Mouse (Mus musculus): Measurements from ENCODE around the gene Rbck1.

Rbck1 gene

DNA sequence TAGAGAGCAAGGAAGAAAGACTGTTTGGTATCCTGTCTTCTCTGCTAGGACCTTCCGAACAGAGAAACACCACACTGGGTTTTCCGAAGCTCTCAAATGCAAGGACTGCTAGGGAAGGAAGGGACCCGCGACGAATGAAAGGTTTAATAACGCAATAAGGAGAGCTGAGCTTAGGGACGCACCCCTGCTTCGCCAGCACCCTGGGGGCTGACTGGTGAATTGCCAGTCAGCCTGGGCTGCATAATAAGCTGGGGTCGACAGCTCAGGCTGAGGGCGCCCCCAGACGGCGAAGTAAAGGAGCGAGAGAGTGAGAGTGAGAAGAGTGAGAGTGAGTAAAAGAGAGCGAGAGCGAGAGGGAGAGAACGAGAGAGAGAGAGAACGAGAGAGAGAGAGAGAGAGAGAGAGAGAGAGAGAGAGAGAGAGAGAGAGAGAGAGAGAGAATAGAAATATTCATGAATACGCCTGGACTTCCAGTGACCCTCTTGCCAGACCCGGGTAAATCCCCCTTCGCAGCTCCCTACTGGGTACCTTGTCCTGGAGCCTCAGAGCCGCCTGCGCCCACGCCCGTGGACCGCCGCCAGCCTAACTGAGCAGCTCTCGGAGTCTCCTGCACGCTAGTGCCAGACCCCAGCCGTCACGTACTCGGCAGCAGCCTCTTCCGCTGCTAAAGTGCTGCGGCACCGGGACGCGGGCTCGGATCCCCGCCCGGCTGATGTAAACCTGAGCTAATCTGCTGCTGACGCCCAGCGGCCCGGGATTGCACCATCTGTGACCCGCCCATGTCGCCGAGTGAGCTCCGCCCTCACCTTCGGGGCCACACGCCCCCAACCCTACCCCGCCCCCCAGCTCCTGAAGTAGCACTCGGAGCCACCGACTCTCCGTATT, 11.1 kb upstream of the Rbck1 start, which contains the start of gene Trib3:
Trib3 (minus strand) TSS at position 704 of the 885 bp plus-strand sequence.
- peak; percentile 74 for DNase-seq

DNA sequence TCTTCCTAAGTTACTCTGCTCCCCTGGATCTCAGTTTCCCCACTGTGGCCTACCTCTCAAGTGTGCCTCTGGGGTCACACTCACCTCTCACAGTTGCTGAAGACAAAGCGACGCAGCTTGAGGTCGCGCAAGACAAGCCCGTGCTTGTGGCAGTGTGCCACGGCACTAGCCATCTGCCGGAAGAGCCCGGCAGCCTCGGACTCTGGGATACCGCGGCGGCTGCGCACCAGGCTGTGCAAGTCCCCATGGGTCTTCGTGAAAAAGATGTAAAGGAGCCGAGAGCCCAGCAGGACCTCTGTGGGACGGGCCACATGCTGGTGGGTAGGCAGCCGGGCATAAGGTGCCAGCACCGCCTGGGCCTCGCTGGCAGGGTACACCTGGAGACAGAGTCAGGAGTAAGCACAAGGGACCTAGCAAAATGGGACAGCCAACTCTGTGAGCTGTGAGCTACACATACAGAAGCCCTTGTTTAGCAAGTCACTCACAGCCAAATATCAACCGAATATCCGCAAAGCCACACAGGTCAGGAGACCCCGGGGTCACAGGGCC, 7.3 kb upstream of the Rbck1 start:
- peak; percentile 48 for DNase-seq

DNA sequence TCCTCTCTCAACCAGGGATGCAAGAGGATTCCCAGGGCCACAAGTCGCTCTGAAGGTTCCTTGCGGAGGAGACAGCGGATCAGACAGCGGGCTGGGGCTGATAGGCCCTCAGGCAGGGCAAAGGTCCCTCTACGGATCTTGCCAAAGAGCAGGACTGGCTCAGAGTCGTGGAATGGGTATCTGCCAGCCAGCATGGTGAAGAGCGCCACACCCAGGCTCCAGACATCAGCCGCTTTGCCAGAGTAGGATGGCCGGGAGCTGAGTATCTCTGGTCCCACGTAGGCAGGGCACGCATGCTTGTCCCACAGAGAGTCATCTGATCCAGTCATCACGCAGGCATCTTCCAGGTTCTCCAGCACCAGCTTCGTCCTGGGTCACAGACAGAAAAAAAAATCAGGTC, 5.9 kb upstream of the Rbck1 start:
- DNase-seq: no peak

DNA sequence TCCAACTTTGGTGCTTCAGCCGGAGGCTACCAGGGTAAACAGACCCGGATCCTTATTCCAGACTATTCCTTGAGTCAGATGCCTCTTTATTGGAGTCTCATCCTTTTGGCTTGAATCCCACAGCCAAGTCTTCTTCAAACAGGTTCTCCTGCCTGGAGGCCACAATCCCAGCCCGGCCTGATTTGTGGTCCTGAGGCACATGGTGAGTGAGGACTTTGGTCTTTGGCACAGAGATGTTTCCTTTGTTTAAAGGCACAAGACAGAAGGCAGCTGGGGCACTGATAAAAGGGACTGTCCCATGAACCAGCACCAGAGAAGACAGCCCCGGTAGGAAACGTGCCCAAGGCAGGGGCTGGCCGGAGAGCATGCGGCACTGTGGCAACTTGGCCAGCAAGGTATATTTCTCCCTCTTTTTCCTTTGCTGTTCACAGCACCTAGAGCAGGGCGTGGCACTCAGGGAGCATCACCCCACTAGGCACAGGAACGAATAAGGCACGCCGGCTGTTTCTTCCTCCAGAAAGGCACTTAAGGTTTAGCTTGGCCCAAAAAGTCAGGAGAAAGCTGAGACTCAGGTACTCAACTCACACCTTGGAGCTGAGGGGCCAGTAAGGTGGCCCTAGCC, 5.2 kb upstream of the Rbck1 start:
- DNase-seq: no peak

DNA sequence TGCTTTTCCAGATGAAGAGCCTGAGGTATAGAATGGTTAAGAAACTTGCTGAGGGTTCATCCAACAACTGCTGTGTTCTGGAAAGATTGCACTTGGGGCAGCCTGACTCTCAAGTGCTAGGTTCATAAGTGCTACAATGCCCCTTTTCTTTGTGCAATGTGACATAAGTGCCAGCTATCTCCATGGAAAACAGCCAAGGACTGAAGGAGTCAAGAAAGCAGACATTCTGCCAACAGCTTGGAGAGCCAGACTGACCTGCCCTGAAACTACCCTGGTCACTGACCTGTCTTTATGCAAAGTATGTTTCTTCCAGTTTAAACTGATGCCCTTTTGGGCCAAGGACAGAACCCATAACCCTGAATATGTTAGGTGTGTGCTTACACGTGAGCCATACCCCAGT, 4.4 kb upstream of the Rbck1 start:
- no peak for DNase-seq

DNA sequence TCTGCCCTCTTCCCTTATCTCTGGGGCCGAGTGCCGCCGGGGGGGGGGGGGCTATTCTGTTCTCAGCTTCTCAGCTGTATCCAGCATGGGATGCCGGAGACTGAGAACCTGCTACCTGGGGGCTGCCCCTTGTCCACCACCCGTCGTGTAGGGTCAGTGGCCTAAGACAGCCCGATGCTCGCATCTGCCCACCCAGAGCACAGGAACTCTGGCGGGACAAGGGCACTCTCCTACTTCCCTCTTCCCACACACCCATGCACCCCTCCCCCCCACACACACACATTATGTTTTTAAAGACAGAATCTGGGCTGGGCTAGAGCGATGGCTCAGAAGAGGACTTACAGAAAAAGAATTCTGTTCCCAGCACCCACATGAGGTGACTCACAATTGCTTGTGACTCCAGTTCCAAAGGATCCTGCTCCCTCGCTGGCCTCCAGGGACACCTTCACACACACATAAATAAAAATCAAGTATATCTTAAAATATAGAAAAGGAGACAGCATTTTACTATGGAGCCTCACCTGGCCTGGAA, 2.9 kb upstream of the Rbck1 start:
- DNase-seq: no peak

DNA sequence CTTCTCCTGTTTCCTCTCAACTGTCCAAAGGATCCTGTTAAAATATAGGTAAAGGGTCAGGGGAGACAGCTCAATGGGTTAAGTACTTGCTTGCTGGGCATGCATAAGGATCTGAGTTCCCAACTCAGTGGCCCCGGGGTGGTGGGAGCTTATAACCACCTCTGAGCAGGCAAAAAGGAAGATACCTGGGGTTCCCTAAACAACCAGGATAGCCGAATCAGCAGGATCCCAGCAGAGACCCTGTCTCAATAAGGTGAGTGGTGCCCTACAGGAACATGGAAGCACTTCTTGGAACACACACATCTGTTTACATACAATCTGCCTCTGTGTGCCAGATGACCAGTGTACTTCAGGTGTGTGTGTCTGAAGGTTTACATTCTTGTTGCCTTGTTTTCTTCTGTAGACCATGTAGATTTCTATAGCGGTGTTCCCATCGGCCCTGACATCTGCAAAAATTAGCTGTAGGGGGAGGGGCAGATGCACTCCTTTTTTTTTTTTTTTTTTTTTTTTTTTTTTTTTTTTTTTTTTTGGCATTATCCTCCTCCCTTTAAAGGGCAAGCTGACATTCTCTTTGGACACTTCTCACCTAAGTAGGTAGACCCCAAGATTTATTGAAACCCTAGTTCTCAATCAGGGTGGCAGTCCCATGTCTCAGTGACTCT, 1.0 kb upstream of the Rbck1 start:
- no peak for DNase-seq

DNA sequence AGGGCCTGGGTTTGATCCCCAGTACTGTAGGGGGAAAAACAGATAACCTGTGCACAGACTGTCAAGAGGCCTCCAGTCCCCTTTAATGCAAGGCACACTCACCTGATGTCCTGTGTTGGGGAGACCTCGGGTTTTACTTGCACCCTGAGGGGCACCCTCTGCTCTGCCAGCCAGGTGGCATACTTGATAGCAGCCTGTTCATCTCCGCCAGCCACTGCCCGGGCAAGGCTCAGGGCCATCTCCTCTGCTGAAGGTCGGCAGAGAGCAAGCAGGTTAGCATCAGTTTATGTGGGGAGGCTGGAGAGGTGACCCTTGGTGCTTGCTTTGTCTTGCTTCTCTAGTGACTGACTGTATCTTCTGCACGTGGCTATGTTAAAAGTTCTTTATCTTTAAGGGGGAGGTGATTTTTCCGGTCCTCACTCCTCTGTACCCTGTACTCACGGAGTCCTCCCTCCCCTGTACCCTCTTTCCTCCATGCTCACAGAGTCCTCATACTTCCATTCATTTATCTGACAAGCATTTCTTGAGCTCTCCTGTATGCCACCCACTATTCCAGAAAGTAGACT, 1.5 kb downstream of the Rbck1 start:
- no peak for DNase-seq

DNA sequence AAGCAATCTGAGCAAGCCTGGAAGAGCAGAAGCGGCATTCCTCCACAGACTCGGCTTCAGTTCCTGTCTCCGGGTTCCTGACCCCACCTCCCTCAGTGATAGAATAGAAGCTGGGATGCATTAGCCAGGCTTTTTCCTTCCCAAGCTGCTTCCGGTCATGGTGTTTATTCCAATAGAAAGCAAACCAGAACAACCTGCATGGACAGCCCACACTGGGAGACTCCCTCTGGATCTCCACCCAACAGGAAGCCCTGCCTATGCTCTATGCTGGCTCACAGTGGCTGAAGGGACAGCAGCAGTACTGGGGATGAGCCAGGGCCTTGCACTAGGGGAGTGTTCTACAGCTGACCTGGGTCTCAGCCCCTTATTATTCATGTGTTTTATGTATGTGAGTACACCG, 4.5 kb downstream of the Rbck1 start:
- DNase-seq: no peak

DNA sequence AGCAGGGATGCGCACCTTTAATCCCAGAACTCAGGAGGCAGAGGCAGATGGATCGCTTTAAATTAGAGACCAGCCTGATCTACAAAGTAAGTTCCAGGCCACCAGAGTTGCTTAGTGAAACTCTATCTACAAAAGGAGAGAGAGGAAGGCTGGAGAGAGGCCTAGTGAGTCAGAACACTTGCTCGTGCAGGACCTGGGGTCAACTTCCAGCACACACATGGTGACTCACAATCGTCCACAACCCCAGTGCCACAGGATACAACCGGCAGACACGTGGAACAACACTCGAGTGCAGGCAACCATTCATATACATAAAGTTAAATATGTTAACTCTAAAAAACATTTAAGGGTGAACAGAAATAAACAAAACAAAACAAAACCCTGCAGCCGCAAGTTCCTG, 5.8 kb downstream of the Rbck1 start:
- no peak for DNase-seq

DNA sequence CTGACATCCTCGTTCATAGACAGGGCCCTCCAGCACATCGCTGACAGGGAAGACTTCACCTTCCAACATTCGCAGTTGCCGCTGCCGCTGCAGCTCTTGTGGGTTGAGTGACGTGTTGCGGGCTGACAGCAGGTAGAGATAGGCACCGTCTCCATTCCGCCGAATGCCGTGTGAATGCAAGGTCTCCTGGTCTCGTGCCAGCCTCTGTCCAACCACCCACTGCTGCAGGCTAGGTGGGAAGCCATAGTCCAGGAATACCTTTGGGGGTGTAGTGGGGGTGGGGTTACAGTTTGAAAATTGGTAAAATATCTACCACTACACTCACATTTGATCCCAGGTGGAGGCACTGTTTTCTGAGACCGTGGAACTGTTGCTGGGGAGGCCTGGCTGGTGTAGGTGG, 6.3 kb downstream of the Rbck1 start:
- no peak for DNase-seq

DNA sequence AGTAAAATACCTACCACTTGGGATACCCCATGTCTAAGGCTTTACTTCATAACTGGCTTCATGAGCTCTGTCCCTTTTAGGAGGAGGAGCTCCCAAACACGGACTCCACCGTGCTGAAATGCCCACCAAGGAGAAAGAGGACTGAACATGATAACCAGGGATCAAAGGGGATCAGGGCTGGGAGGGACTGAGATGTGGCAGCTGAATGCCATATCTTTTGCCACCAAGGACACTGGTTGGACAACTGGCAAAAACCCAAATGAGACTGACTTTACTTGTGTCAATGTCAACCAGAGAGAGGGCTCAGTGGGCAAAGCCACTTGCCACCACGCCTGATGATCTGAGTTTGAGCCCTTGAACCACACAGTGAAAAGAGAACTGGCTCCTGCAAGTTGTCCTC, 7.6 kb downstream of the Rbck1 start:
- no peak for DNase-seq

DNA sequence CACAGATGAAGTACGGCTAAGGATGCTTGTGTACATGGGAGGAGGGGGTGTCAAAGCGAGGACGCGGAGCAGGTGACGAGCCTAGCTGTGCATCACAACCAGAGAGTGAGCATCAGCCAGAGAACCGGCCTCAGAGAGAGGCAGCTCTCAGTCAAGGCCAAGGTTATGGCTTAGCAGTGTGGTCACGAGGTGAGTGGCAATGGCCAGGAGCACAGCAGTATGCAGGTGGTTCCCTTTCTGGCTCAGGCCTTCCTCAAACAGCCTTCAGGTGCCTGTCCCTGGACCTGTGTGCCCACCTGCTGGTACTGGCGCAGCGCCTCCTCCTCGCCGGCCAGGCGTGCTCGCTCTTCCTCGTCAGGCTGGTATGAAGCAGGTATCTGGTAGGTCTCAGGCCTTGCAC, 8.5 kb downstream of the Rbck1 start:
- DNase-seq: peak; percentile 61

DNA sequence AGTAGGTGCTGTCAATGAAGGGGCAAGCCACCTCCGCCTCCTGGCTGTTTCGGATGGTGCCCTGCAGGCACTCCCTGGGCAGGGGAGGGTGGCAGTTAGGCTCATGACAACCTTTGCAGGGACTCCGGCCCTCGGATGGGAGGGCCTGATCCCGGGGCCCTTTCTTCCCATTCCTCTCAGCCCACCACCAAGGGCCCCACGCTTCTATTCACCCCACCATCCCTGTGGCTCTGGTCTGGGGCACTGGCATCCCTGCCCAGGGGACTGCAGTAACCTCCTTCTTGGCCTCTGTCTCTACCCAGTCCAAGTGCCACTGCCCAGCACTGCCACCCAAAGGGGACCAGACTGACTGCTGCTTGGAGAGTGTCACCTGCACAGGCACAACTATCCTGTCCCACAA, 10.3 kb downstream of the Rbck1 start:
- DNase-seq: no peak

DNA sequence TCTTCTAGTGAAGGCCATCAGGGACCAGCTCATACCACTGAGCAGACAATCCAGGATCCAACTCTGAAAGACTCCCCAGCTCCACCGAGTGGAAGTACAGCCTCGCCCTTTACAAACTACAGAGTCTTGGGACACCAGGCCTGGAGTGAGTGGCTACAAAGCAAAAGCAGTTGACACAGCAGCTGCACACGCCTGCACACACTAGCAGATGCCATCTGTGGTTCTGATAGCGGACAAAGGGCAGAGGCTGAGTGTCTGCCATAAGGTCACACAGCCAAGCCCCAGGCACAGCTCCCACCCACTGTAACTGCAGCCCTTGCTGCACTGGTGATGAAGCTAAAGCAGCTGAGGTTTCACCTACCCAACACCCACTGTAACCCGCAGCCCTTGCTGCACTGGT, 10.9 kb downstream of the Rbck1 start:
- DNase-seq: no peak

DNA sequence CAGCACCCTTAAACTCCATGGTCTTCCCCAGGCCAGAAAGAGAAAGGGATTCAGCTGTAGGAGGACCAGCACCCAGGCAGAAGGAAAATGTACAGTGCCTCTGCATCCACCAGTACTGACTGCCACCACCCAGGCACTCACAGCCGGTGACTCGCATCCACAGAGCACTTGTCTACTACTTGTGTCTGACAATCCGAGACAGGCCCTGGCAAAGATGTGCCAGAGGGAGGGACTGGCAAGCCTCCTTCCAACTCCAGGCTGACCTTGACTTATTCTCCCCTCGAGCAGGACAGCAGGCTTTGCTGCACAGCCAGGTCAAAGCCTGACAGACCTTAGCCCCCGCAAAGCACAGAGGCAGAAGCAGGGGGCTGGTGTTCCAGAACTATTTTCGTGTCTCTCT, 15.4 kb downstream of the Rbck1 start:
- no peak for DNase-seq

DNA sequence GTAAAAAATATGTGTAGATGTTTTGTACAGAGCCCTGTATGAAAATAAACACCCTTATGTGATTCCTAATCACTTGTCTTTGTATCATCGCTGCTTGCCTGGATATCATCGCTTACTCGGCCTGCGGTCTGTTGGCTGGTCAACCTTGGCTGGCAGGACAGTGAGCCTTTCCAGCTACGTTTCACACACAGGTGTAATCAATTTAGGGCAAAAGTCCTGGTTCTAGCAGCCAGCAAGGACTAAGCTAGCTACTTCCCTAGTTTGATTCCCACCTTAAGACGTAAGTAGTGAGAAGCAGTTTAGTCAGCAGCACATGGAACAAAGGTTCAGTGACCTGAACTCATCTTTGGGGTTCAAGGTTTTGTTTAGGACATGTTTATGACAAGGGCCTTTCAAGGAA, 18.5 kb downstream of the Rbck1 start:
- no peak for DNase-seq

DNA sequence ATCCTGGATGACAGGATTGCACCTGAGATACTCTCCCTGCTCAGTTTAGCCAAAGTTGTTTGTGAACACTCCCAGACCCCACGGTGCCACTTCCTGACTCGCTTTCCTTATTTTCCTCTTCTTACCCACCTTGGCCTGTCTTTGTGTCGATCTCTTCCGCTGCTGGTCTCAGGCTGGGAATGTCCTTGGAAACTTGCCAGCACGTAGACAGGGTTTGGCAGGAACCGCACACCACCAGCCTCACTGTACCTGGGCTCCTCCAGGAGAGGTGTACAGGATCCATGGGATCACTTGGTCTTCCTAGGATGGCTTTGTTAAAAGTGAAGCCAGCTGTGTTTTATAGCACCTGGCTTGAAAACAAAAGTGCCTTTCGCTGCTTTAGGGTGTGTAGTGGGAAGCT, 19.5 kb downstream of the Rbck1 start:
- DNase-seq: no peak

DNA sequence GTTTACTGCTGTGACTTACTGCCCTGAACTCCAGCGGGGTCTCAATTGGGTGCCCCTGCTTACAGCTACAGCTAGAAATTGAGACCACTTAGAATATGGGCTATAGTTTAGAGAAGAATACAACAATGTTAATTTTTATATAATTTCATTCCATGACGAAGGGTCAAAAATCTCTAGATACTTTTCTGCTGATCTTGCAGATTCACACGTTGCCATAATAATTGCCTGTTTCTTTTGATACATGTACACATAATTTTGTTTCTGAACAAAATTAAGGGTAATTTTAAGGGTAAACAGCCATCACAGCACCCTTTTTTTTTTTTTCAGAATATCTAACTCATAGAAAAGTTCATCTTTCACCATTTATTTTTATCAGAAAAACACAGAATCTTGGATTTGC, 25.3 kb downstream of the Rbck1 start:
- DNase-seq: no peak

DNA sequence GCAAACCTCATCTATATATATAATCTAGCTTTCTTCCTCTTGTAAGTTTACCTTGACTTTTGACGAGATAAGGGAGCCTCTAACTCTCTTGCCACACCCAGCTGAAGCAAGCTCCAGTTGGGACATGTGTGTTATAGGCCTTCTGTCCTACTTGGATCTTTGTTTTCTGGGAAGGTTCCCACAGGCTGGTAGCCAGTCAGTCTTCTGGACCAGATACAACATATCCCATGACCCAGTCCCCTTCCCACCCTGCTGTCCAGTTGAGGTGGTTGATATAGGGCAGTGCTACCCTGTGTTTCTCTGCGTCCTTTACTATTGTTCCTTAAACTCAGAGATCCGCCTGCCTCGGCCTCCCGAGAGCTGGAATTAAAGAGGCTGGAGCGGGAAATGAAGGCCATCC, 27.0 kb downstream of the Rbck1 start:
- no peak for DNase-seq

DNA sequence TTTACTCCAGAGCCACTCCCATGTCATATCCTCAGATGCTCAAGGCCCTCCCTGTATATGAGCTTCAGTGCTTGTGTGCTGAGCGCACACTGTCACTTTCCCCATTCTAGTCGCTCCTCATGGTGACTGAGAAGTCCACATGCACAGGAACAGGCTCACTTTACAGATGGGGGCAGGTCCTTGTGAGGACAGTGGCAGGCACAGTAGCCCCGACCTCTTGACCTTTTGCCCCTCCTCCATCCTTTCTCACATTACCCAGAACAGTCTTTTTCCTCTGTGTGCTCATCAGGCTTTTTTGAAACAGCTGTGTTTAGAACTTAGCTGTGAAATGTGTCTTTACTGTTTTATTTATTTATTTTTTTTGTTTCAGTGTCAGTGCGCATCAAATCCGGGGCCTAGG, 28.7 kb downstream of the Rbck1 start:
- no peak for DNase-seq

DNA sequence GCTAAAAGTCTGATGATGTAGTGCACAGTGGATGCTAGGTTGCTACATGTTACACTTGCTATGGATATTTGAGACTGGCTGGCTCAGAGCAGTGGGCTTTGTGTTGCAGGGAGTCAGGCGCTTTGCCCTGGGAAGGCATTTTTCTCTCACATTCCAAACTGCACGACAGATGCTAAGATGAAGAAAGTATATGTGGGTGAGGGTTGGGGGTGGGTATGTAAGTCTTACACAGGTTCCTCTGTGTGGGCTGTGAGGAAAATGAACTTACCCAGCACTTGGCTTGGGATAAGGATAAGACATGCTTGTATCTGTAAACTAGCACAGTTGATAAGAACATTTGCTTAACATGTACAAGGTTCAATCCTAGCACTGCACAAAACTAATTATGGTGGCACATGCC, 29.6 kb downstream of the Rbck1 start:
- no peak for DNase-seq

DNA sequence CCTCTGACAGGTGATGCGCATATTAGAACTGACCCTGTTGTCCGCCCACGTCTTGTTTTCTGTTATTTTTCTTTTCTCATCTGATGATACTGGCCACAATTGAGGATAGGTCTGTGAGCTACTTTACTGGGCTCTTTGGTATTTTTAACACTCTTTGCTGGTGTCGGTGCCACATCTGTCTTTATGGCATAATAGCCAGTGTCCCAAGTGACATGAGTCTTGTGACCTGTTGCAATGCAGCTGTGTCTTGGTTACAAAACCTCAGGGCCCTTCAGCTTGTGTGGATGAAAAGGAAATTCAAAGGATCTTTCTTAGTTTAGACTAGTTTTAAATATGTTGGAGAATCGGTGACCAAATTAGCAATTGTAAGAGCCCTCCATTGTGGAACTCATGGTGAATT, 37.9 kb downstream of the Rbck1 start:
- no peak for DNase-seq
